Mouse (Mus musculus) megakaryocyte, embryonic 14.5 days (primary cell): ENCODE data around the gene Syt17.

Source experiments
- FLI1 ChIP-seq: IDR thresholded peaks from 2 replicates; pipeline ENCODE4 v1.6.1; 2012; ENCODE audit warnings: low read length, inconsistent platforms, mixed read lengths
- GATA1 ChIP-seq: IDR thresholded peaks from 3 replicates; pipeline ENCODE4 v1.6.1; 2012; ENCODE audit warnings: mixed read lengths, low read length, inconsistent platforms, borderline replicate concordance

- TF ChIP-seq FLI1 (no peak), GATA1 (no peak)
Measured at GRCm38 (mm10) chr7:118364353-118365007, 83.5 kb downstream of the Syt17 start.
